Mouse (Mus musculus) induced T-regulatory cell, adult 2 months (primary cell): Measurements from ENCODE around the gene Prr30.
"Not testable (repeated sequence)": the region's sequence is repeated elsewhere in the genome, so short reads cannot be mapped to it uniquely, and the experiment has no call there.

ENCODE experiments used
- DNase-seq: peaks from one replicate; pipeline ENCODE4 v3.0.0-alpha.2; 2012; ENCODE audit warnings: low read depth

Prr30 gene

GRCm38 (mm10) chr14:101200230-101200629, at the start of gene Prr30:
Prr30 (minus strand) TSS chr14:101200330.
- no peak for DNase-seq

GRCm38 (mm10) chr14:101246793-101247192, 46.7 kb upstream of the Prr30 start:
- DNase-seq = no peak

- DNase-seq = no peak
Observed at GRCm38 (mm10) chr14:101245706-101246105, 45.6 kb upstream of the Prr30 start.

GRCm38 (mm10) chr14:101244441-101244840, 44.3 kb upstream of the Prr30 start:
- DNase-seq = not testable (repeated sequence)

GRCm38 (mm10) chr14:101237965-101238364, 37.8 kb upstream of the Prr30 start:
- DNase-seq = no peak

- DNase-seq = no peak
Observed at GRCm38 (mm10) chr14:101229068-101229467, 28.9 kb upstream of the Prr30 start.

- no peak for DNase-seq
Observed at GRCm38 (mm10) chr14:101222319-101222718, 22.2 kb upstream of the Prr30 start.

- DNase-seq = no peak
Observed at GRCm38 (mm10) chr14:101172258-101172657, 27.9 kb downstream of the Prr30 start.
